Mouse (Mus musculus) forebrain, embryonic 13.5 days (tissue): ENCODE results near the gene Mtg1. TPM values are rescaled to one million over a fixed set of nuclear protein-coding genes. Genes with fewer than 3 reads are reported as not detected.

ENCODE experiments used
- ATAC-seq: fragments of 200-750 bp; cut with Nextera tagmentation; 2 replicates; pipeline ENCODE4 v1.8.0; 2017
- H3K27ac ChIP-seq: fragments of 300-500 bp; sonication (generic); 2 replicates; pipeline ENCODE4 v1.5.1; 2015; ENCODE audit warnings: inconsistent platforms, mild to moderate bottlenecking, moderate library complexity
- H3K27me3 ChIP-seq: fragments of 300-500 bp; sonication (generic); 2 replicates; pipeline ENCODE4 v1.6.1; 2015; ENCODE audit warnings: mild to moderate bottlenecking, inconsistent platforms
- H3K36me3 ChIP-seq: fragments of 300-500 bp; sonication (generic); 2 replicates; pipeline ENCODE4 v1.6.1; 2015; ENCODE audit warnings: mild to moderate bottlenecking, inconsistent platforms; ENCODE audit not compliant: poor library complexity, severe bottlenecking
- H3K4me1 ChIP-seq: fragments of 300-500 bp; sonication (generic); 2 replicates; pipeline ENCODE4 v1.6.1; 2015; ENCODE audit warnings: inconsistent platforms
- H3K4me2 ChIP-seq: fragments of 300-500 bp; sonication (generic); 2 replicates; pipeline ENCODE4 v1.6.1; 2015; ENCODE audit warnings: inconsistent platforms, mild to moderate bottlenecking, moderate library complexity
- H3K4me3 ChIP-seq: fragments of 300-500 bp; sonication (generic); 2 replicates; pipeline ENCODE4 v1.5.1; 2015; ENCODE audit warnings: mild to moderate bottlenecking, inconsistent platforms
- H3K9ac ChIP-seq: fragments of 300-500 bp; sonication (generic); 2 replicates; pipeline ENCODE4 v1.6.1; 2015; ENCODE audit warnings: mild to moderate bottlenecking, inconsistent platforms
- H3K9me3 ChIP-seq: fragments of 300-500 bp; sonication (generic); replicated peaks from 2 replicates; pipeline ENCODE4 v1.6.1; 2016; ENCODE audit warnings: inconsistent platforms
- WGBS: fragments of 180-500 bp; shearing (Covaris S2); methylation state at CpG from one replicate; pipeline ENCODE4 v1.1.7; 2015; 5-methylcytosine and 5-hydroxymethylcytosine counted together
- polyA plus RNA-seq: library from polyadenylated mRNA; unstranded; fragments of >200 nt; fragmentation: Nextera tagmentation; extraction: Ambion mirVana; gene quantifications from 2 replicates; pipeline ENCODE4 v1.2.1, GENCODE M21; 2015

The Mtg1 gene
- 35.3 and 38.7 TPM in 2 replicates for polyA plus RNA-seq

DNA sequence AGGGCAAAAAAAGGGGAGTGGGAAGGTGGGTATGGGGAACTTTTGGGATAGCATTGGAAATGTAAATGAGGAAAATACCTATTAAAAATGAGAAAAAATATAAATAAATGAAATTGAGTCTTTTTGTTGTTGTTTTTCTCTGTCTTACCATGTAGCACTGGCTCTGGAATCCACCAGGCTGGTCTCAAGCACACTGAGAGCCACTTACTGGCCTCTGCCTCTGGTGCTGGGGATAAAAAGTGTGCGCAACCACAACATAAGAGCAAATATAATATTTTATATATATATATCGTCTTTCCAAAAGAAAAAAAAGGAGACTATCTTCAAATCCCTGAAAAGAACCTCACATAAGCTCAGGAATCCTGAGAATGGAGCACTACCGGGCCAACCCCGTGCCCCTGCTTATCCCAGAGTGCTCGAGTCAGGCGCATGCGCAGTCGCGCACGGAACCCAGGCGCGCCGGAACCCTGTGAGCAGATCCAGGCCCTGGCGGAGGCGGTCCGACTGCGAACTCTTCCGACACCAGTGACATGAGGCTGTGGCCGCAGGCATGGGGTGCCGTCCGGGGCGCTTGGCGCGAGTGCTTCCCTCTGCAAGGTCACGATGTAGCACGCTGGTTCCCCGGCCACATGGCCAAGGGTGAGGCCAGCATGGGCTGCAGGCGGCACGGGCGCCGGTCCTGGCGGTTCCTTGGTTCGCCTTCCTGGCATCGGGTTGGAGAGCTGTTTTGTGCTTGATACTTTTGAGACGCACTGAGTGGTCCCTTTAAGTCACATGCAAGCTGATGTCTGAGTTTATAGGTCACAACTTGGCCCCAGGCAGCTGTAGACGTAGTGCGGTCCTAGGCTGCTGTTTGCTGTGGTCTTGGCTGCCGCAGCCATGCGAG is at the start of gene Mtg1:
TSS of gene Mtg1 (plus strand) at position 430 of the 886 bp plus-strand sequence.
- Histone ChIP-seq H3K9ac (peak within 1 kb of the TSS; percentile 87), H3K4me3 (peak within 1 kb of the TSS; percentile 83), H3K27me3 (no peaks in the 10 kb centered on the region), H3K9me3 (no peaks in the 10 kb centered on the region), H3K36me3 (no peaks in the 10 kb centered on the region), H3K4me1 (peaks cover 7% of the 10 kb centered on the region), H3K27ac (peak within 1 kb of the TSS; percentile 52; the same call in 1 of the 2 replicates), H3K4me2 (peak within 1 kb of the TSS; percentile 94)
- ATAC-seq, result peak; percentile 98
- 2% methylated on average over 39 of the region's 39 CpGs for WGBS

DNA sequence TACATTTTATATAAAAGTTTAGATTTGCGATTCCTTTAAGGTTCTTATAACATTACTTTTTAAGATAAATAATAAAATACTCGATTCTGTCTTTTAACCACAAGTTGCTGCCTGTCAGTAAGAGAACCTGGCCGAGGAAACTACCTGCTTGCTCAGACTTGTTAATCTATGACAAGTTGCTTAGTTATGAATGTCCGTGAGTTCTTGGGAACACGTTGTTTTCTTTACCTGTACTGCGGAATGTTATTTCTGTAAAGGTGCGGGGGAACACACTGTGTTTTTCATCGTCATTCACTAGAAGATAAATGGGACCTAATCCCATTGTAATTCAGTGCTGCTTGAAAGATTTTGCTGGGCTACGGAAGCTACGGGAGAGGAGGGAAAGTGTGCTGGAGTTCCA is 46.8 kb upstream of the Mtg1 start:
- WGBS, result 73% methylated on average over 10 of the region's 10 CpGs
- no peaks in the 10 kb centered on the region for H3K27me3 ChIP-seq
- no peak overlapping the region for H3K4me3 ChIP-seq
- H3K4me2 ChIP-seq, result no peak overlapping the region
- no peaks in the 10 kb centered on the region for H3K9me3 ChIP-seq
- ATAC-seq, result no peak
- H3K4me1 ChIP-seq, result peaks cover 4% of the 10 kb centered on the region; the same call in 1 of the 2 replicates
- no peak overlapping the region for H3K9ac ChIP-seq
- no peaks in the 10 kb centered on the region for H3K36me3 ChIP-seq
- no peak overlapping the region for H3K27ac ChIP-seq

DNA sequence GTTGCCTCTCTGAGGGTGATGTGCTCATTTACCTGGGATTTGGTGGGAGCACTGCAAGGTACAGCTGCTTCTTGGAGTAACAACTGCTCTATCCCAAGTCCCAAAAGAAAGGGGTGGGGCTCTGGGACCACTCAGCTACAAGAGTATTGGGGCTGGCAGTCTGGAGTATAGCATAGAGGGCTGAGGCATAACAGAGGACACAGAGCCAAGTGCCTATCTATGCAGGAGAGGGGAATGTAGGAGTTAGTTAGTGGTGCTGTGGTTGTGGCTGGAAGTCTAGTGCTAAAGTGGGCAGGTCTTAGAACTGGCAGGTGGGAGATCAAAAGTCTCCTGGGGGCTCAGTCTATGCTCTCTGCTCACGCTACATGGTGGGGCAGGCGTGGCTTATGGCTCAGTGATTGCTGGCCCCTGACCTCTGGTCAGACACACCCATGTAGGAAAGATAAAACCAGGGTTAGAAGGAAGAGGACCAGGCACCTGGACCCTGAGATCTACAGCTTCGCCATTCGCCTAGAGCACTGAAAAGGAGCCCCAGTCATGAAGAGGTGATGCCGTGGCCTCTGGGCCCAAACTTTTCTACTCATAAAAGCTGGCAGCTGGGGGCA is 44.3 kb upstream of the Mtg1 start, which contains the start of gene Prap1:
TSS of gene Prap1 (plus strand) at position 472 of the 605 bp plus-strand sequence.
- Histone ChIP-seq H3K4me3 (no peak within 1 kb of the TSS), H3K9ac (no peak within 1 kb of the TSS), H3K4me2 (no peak within 1 kb of the TSS), H3K9me3 (no peaks in the 10 kb centered on the region), H3K27ac (no peak within 1 kb of the TSS), H3K27me3 (no peaks in the 10 kb centered on the region), H3K36me3 (no peaks in the 10 kb centered on the region), H3K4me1 (peaks cover 8% of the 10 kb centered on the region; the same call in 1 of the 2 replicates)
- no peak for ATAC-seq
- 71% methylated on average over 5 of the region's 5 CpGs for WGBS

DNA sequence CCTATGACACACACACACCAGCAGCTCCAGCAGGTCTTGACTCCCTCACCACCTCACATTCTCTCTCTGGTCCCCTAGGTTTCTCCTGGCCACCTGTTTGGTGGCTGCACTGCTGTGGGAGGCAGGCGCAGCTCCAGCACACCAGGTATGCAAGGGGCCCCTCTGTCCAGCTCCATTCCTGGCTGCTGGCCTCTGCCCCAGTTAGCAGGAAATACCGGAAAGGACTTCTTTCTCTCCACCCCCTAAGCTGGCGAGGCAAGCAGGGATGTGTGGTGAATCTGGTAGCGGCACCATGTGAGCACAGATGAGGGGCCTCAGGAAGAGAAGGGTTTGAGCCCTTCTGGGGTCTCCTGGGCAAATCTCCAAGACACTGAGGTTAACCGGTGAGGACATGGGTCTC is 42.4 kb upstream of the Mtg1 start:
- H3K9ac ChIP-seq, result no peak overlapping the region
- no peak overlapping the region for H3K4me3 ChIP-seq
- no peak overlapping the region for H3K27ac ChIP-seq
- H3K4me1 ChIP-seq, result peaks cover 8% of the 10 kb centered on the region; the same call in 1 of the 2 replicates
- no peaks in the 10 kb centered on the region for H3K27me3 ChIP-seq
- H3K36me3 ChIP-seq, result no peaks in the 10 kb centered on the region
- no peak for ATAC-seq
- 70% methylated on average over 5 of the region's 5 CpGs for WGBS
- no peak overlapping the region for H3K4me2 ChIP-seq
- no peaks in the 10 kb centered on the region for H3K9me3 ChIP-seq

DNA sequence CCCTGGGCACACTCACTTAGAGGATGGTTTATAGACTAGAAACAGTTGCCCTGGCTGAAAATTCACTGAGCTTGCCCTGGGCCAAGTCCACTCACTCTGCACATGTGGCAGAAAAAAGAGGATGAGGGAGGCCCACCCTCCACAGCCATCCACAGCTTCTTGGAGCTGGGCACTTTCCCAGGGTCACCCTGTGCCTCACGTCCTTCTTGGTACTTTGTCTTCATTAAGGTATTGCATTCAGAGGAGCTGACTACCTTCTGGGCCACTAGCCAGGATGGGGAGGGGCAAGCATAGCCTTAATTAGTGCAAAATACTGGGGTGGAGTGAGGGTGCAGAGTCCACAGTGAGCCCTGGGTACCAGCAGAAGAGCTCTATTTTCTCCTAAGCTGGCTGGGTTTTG is 41.8 kb upstream of the Mtg1 start:
- no peak overlapping the region for H3K9ac ChIP-seq
- ATAC-seq, result no peak
- H3K4me2 ChIP-seq, result no peak overlapping the region
- H3K27ac ChIP-seq, result no peak overlapping the region
- 38% methylated on average over 1 of the region's 1 CpGs for WGBS
- H3K4me1 ChIP-seq, result peaks cover 8% of the 10 kb centered on the region; the same call in 1 of the 2 replicates
- H3K27me3 ChIP-seq, result no peaks in the 10 kb centered on the region
- no peaks in the 10 kb centered on the region for H3K9me3 ChIP-seq
- H3K36me3 ChIP-seq, result no peaks in the 10 kb centered on the region
- no peak overlapping the region for H3K4me3 ChIP-seq

DNA sequence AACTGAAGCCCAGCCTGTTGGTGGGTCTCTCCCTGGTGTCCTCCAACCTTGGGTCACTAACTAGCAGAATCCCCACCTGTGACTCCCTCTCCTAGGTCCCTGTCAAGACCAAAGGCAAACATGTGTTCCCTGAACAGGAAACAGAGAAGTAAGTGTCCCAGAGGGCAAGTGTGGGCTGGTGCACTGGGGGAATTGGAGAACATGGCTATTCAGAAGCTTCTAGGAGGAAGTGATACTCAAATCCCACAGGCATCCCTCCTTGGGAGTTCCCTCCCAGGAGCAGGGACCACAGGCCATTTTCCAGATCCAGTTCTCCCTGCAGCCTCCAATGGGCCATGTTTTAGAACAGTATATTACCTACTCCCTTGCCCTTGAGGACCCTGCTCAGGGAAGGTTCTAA is 41.3 kb upstream of the Mtg1 start:
- Histone ChIP-seq H3K36me3 (no peaks in the 10 kb centered on the region), H3K9me3 (no peaks in the 10 kb centered on the region), H3K27me3 (no peaks in the 10 kb centered on the region), H3K4me3 (no peak overlapping the region), H3K27ac (no peak overlapping the region), H3K4me1 (peaks cover 8% of the 10 kb centered on the region; the same call in 1 of the 2 replicates), H3K4me2 (no peak overlapping the region), H3K9ac (no peak overlapping the region)
- ATAC-seq, result no peak

DNA sequence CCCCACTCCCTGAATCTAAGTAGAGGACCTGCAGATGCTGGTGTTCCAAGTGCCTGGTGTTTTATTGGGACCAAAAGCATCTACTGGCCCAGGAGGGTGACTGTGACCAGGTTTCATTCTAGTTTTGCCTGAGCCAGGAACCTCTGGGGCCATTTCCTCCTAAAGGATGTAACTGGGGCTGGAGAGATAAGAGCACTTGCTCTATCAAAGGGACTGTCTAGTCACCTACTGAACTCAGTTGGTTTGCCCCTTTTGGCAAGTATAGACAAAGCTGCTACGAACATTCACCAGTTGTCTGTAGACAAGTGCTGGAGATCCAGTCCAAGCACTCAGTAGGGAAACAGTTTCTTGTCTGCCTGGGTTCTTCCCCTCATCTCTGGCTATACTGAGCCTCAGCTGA is 38.9 kb upstream of the Mtg1 start:
- ATAC-seq, result no peak
- Histone ChIP-seq H3K27me3 (no peaks in the 10 kb centered on the region), H3K36me3 (no peaks in the 10 kb centered on the region), H3K9ac (no peak overlapping the region), H3K4me1 (peaks cover 22% of the 10 kb centered on the region), H3K9me3 (no peaks in the 10 kb centered on the region), H3K4me3 (no peak overlapping the region), H3K27ac (no peak overlapping the region), H3K4me2 (no peak overlapping the region)
- WGBS, result 92% methylated on average over 1 of the region's 1 CpGs

DNA sequence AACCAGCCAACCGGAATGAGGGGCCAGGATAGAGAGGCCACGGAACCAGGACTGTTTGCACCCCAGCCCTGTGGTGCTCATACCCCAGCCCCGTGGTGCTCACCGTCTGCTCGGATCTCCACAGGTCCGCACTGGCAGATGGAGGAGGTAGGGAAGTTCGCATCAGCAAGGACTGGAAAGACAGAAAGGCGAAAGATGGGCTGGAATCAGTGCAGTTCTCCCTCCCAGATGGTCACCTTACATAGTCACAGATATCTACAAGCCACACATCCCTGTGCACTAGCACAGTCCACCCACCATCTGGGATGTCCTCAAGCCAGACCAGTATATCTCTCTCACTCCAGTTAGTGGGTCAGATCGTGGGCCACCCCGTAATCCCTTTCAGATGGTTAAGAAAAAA is 35.9 kb upstream of the Mtg1 start:
- WGBS, result 75% methylated on average over 10 of the region's 10 CpGs
- H3K27ac ChIP-seq, result no peak overlapping the region
- peaks cover 18% of the 10 kb centered on the region for H3K36me3 ChIP-seq
- H3K4me2 ChIP-seq, result peak overlapping the region; percentile 73
- no peak for ATAC-seq
- peak overlapping the region; percentile 69 for H3K9ac ChIP-seq
- no peaks in the 10 kb centered on the region for H3K27me3 ChIP-seq
- peak overlapping the region; percentile 41 for H3K4me3 ChIP-seq
- H3K9me3 ChIP-seq, result no peaks in the 10 kb centered on the region
- peaks cover 14% of the 10 kb centered on the region for H3K4me1 ChIP-seq

DNA sequence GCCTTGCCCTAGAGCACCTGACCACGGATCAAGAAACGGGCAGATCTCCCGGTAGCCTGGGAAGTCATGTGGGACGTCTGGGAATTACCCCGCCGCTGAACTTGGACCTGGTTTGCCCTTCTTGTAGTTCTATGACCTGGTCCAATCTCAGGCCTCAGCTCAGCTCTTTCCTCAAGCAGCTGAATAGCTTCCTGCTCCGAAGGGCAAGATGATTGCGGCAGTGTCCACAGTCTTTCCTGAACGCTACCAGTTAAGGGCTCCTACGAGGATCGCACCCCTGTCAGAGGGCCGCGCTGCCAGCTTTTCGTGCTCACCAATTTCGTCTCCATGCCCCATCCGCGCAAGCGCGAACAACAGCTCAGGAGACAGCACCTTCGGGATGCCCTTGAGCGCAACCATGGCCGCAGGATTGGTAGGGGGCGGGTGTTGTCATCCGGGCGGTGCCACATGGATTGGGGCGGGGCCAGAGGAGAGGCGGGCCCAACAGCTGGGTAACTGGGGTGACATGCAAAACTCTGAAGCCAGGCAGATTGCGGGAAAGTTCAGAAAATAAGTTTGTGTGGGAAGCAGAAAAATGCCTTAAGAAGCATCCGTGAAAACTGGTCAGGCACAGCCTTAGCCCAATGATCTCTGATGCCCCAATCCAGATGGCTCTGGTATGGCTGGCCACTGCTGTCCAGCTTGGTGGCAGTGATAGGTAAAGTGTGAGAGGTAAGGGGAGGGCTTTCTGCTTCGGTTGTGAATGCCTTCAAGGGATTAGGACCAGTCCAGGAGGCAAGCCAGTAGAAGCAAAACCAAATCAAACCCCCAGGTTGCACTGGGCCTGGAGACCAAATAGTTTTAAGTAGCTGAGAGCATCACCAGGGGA is 35.1 kb upstream of the Mtg1 start, which contains the start of gene Fuom:
TSS of gene Fuom (minus strand) at position 449 of the 868 bp plus-strand sequence.
- Histone ChIP-seq H3K36me3 (peaks cover 24% of the 10 kb centered on the region), H3K27ac (no peak within 1 kb of the TSS), H3K9me3 (no peaks in the 10 kb centered on the region), H3K4me3 (peak within 1 kb of the TSS; percentile 41), H3K4me1 (peaks cover 14% of the 10 kb centered on the region), H3K27me3 (no peaks in the 10 kb centered on the region), H3K9ac (peak within 1 kb of the TSS; percentile 69), H3K4me2 (peak within 1 kb of the TSS; percentile 73)
- peak; percentile 93 for ATAC-seq
- 2% methylated on average over 30 of the region's 30 CpGs for WGBS

DNA sequence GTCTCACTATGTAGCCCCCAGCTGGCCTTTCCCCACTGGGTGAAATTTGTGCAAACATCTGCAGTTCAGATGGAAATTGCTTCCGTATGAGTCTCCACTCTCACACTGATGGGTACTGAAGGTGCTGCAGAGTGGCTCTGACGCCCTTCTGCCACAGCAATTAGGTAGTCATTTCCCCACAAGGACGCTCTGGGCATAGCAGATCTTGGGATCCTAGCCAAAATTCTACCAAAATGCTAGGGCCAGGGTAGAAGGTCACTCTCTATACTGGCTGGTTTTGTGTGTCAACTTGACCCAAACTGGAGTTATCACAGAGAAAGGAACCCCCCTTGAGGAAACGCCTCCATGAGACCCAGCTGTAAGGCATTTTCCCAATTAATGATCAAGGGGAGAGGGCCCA is 33.4 kb upstream of the Mtg1 start:
- WGBS, result 80% methylated on average over 4 of the region's 4 CpGs
- Histone ChIP-seq H3K9me3 (no peaks in the 10 kb centered on the region), H3K36me3 (peaks cover 42% of the 10 kb centered on the region), H3K4me3 (no peak overlapping the region), H3K4me2 (no peak overlapping the region), H3K9ac (no peak overlapping the region), H3K27ac (no peak overlapping the region), H3K4me1 (peaks cover 14% of the 10 kb centered on the region), H3K27me3 (no peaks in the 10 kb centered on the region)
- no peak for ATAC-seq

DNA sequence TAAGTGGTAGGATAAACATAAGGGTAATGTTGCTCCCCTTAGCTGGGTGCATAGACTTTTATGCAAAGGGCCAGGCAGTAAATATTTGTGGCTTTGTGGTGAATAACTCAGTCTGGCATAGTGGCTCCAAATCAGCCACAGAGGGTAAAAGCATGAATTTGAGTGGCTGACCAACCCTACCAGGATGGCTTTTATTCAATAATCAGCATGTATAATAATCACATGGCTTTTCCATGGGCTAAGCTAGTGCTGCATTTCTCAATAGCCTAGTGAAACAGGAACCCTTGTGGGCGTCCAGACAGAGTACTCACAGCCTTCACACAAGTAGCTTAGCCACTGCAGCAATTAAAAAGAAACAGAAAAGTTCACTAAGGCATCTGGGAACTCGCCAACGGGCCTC is 25.4 kb upstream of the Mtg1 start:
- no peak for ATAC-seq
- no peaks in the 10 kb centered on the region for H3K9me3 ChIP-seq
- H3K36me3 ChIP-seq, result peaks cover 60% of the 10 kb centered on the region
- H3K4me1 ChIP-seq, result peaks cover 9% of the 10 kb centered on the region
- no peak overlapping the region for H3K9ac ChIP-seq
- H3K4me2 ChIP-seq, result no peak overlapping the region
- H3K27me3 ChIP-seq, result no peaks in the 10 kb centered on the region
- no peak overlapping the region for H3K27ac ChIP-seq
- H3K4me3 ChIP-seq, result no peak overlapping the region
- WGBS, result 60% methylated on average over 3 of the region's 3 CpGs
